Mouse (Mus musculus): ENCODE results near the gene Gatad2a. TPM values are rescaled to one million over a fixed set of nuclear protein-coding genes. Genes with fewer than 3 reads are reported as not detected.

Gene Gatad2a
- polyA plus RNA-seq, 1 experiment from 2014 or later = 30.5 TPM

DNA sequence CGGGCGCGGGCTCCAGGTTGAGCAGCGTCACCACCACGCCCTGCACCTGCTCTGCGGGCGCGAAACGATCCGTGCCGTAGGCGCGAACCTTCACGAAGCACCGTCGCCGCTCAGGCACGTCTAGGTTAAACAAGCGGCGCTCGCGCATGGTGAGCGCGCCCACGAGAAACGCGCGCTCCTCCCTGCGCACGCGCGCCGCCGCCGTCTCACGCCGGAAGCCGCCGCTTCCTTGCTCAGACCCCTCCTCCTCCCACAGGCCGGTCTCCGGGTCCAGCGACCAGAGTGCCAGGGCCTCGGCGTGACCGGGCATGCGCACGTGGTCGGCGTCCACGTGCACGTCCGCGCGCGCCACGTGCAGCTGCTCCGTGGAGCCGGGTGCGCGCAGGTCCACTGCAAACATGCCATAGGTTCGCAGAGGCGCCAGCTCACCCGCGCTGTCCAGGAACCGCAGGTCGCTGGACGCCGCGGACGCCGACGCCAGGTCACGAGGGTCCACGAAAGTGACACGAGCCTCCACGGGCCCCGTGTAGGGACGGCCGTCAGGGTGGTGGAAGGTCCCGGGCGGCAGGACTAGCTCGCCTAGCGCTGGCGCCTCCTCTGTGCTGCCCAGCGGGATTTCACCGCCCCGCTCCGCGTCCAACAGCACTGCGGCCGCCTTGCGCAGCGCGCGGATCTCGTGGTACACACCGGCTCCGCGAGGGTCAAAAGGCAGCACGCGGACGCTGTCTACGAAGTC is 114.0 kb downstream of the Gatad2a start:
- ATAC-seq = peak; percentile 54
- Histone ChIP-seq H3K36me3 (ENCODE audit: control insufficient read depth, insufficient read depth, low read length) (no peaks in the 10 kb centered on the region), H3K4me2 (ENCODE audit: low read length) (peak overlapping the region; percentile 52), H3K27me3 (replicated peaks; ENCODE audit: control insufficient read depth, insufficient read depth, low read length) (peaks cover 79% of the 10 kb centered on the region), H3K4me3 (ENCODE audit: low read depth, low read length) (peak overlapping the region; percentile 37), H3K27ac (ENCODE audit: low read depth, low read length) (no peak overlapping the region), H3K9me3 (replicated peaks; ENCODE audit: control insufficient read depth, low read length) (0 out of 2 replicates have a peak, but pooled peaks cover 2% of the 10 kb centered on the region), H3K9ac (ENCODE audit: low read length) (peak overlapping the region; percentile 48), H3K4me1 (ENCODE audit: control insufficient read depth, insufficient read depth, low read length) (no peaks in the 10 kb centered on the region)
- DNase-seq (ENCODE audit: low spot score) = peak; percentile 76
- WGBS = 6% methylated on average over 100 of the region's 103 CpGs

DNA sequence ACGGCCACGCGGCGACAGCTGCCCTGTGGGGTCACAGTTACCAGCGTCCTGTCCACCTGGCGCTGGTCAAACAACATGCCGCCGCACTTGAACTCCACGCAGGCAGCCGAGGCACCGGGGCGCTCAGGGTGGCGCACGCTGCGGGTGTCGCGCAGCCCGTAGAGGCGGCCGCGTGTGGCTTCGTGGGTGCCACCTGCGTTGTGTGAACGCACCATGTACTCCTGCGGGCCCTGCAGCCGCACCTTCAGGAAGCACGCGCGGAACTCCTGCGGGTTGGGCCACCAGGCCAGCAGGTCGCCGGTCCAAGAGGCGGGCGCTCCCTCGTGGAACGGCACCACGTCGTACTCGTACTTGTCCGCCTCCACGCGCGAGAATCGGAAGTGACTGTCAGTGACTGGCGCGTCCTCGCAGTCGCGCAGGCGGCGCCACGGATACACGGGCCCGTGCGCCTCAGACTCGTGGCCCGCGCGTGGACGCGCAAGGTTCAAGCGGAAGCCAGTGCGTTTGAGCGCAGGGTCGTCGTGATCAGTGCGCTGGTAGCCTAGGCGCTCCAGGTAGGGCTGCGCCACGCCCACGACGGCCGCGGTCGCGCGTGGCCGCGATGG is 114.8 kb downstream of the Gatad2a start:
- ATAC-seq (peak; percentile 22), DNase-seq (ENCODE audit: low spot score) (no peak)
- Histone ChIP-seq H3K9ac (ENCODE audit: low read length) (peak overlapping the region; percentile 48), H3K27me3 (replicated peaks; ENCODE audit: control insufficient read depth, insufficient read depth, low read length) (peaks cover 71% of the 10 kb centered on the region), H3K36me3 (ENCODE audit: control insufficient read depth, insufficient read depth, low read length) (no peaks in the 10 kb centered on the region), H3K9me3 (replicated peaks; ENCODE audit: control insufficient read depth, low read length) (0 out of 2 replicates have a peak, but pooled peaks cover 2% of the 10 kb centered on the region), H3K4me1 (ENCODE audit: control insufficient read depth, insufficient read depth, low read length) (no peaks in the 10 kb centered on the region), H3K27ac (ENCODE audit: low read depth, low read length) (no peak overlapping the region), H3K4me3 (ENCODE audit: low read depth, low read length) (peak overlapping the region; percentile 37), H3K4me2 (ENCODE audit: low read length) (peak overlapping the region; percentile 52)
- 21% methylated on average over 74 of the region's 79 CpGs for WGBS

DNA sequence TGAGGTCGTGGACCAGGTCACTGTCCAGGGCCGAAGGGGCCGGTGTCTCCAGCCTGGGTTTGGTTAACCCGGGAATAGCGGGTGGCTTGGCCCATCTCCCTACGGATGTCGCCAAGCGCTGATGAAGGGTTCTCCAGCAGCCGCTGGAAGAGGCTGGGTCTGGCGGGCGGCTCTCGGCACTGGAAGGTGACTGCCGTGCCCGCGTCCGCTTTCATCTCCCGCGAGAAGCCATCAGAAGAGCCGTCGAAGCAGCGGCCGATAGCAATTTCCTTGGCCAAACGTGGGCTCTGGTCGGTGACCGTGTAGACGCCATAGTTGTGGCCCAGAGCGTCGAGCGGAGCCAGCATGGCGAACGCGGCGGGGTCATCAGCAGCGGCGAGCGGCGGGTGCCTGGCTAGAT is 115.3 kb downstream of the Gatad2a start:
- no peak overlapping the region for H3K9ac ChIP-seq (ENCODE audit: low read length)

DNA sequence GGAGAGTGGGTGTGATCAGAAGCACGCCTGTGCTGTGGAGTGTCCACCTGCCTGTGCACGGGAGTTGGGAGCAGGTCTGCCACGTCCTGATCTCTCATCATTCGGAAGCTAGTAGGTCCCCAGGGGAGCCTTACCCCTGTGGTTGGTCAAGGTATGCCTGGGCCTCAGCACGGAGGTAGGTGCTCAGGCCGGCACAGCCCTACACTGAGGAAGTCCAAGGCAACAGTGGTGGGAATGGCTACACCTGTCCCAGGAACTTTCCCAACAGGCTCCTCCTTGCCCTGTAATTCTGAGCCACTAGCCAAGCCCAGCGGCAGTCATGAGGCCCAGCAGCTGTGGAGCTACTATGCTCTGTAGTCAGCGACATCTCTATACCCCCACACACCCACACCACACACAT is 116.5 kb downstream of the Gatad2a start:
- Histone ChIP-seq H3K4me2 (ENCODE audit: low read length) (no peak overlapping the region), H3K36me3 (ENCODE audit: control insufficient read depth, insufficient read depth, low read length) (no peaks in the 10 kb centered on the region), H3K9ac (ENCODE audit: low read length) (no peak overlapping the region), H3K27me3 (replicated peaks; ENCODE audit: control insufficient read depth, insufficient read depth, low read length) (peaks cover 54% of the 10 kb centered on the region), H3K9me3 (replicated peaks; ENCODE audit: control insufficient read depth, low read length) (0 out of 2 replicates have a peak, but pooled peaks cover 2% of the 10 kb centered on the region), H3K27ac (ENCODE audit: low read depth, low read length) (no peak overlapping the region), H3K4me1 (ENCODE audit: control insufficient read depth, insufficient read depth, low read length) (no peaks in the 10 kb centered on the region), H3K4me3 (ENCODE audit: low read depth, low read length) (no peak overlapping the region)
- ATAC-seq = no peak
- no peak for DNase-seq (ENCODE audit: low spot score)
- 62% methylated on average over 8 of the region's 8 CpGs for WGBS

More for the DNA sequence above, 115.3 kb downstream of the Gatad2a start:
- no peaks in the 10 kb centered on the region for H3K36me3 ChIP-seq (ENCODE audit: control insufficient read depth, insufficient read depth, low read length)
- no peak for ATAC-seq
- peak overlapping the region; percentile 37 for H3K4me3 ChIP-seq (ENCODE audit: low read depth, low read length)
- DNase-seq (ENCODE audit: low spot score) = no peak
- H3K27ac ChIP-seq (ENCODE audit: low read depth, low read length) = no peak overlapping the region
- WGBS = 13% methylated on average over 37 of the region's 37 CpGs
- 0 out of 2 replicates have a peak, but pooled peaks cover 2% of the 10 kb centered on the region for H3K9me3 ChIP-seq (replicated peaks; ENCODE audit: control insufficient read depth, low read length)
- peak overlapping the region; percentile 52 for H3K4me2 ChIP-seq (ENCODE audit: low read length)
- no peaks in the 10 kb centered on the region for H3K4me1 ChIP-seq (ENCODE audit: control insufficient read depth, insufficient read depth, low read length)
- peaks cover 66% of the 10 kb centered on the region for H3K27me3 ChIP-seq (replicated peaks; ENCODE audit: control insufficient read depth, insufficient read depth, low read length)

DNA sequence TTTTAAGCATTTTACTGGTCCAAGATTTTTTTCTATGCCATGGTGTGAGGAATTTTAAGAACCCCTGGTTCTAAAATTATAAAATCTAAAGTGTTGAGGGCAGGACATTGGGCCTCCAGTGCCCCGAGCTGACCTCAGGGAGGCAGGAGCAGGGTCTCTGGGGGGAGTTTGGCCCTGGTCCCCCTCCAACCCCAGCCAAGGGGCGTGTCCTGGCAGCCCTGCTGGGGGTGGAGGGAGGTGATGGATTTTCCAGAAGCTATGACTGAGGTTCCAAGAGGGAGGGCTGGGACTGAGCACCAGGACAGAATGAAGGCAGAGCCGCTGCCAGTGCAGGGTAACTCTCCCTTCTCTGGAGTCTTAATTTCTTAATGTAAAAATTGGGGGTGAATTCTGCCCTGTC is 118.2 kb downstream of the Gatad2a start:
- 60% methylated on average over 3 of the region's 3 CpGs for WGBS
- Histone ChIP-seq H3K27me3 (replicated peaks; ENCODE audit: control insufficient read depth, insufficient read depth, low read length) (peaks cover 38% of the 10 kb centered on the region), H3K27ac (ENCODE audit: low read depth, low read length) (no peak overlapping the region), H3K9ac (ENCODE audit: low read length) (no peak overlapping the region), H3K9me3 (replicated peaks; ENCODE audit: control insufficient read depth, low read length) (0 out of 2 replicates have a peak, but pooled peaks cover 2% of the 10 kb centered on the region), H3K4me2 (ENCODE audit: low read length) (no peak overlapping the region), H3K4me3 (ENCODE audit: low read depth, low read length) (no peak overlapping the region), H3K36me3 (ENCODE audit: control insufficient read depth, insufficient read depth, low read length) (peaks cover 5% of the 10 kb centered on the region; the same call in 1 of the 2 replicates), H3K4me1 (ENCODE audit: control insufficient read depth, insufficient read depth, low read length) (no peaks in the 10 kb centered on the region)
- ATAC-seq (no peak), DNase-seq (ENCODE audit: low spot score) (no peak)

DNA sequence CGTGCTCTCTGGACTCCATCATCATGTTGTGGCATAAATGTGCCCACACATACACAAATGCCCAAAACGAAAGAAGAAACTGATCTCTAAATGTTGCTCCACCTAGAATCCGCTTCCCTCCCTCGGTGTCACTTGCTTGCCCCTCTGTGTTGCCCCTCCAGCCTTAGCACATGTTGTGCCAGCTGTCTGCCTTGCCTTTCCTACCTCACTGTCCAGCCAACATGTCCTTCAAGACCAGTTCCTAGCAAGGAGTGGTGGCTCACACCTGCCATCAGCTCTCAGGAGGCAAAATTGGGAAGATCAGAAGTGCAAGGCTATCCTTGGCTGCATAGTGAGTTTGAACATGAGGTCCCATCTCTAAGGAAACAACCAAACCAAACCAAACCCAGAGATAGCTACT is 118.8 kb downstream of the Gatad2a start:
- Histone ChIP-seq H3K27ac (ENCODE audit: low read depth, low read length) (no peak overlapping the region), H3K4me2 (ENCODE audit: low read length) (no peak overlapping the region), H3K9ac (ENCODE audit: low read length) (no peak overlapping the region), H3K27me3 (replicated peaks; ENCODE audit: control insufficient read depth, insufficient read depth, low read length) (peaks cover 32% of the 10 kb centered on the region), H3K4me3 (ENCODE audit: low read depth, low read length) (no peak overlapping the region), H3K9me3 (replicated peaks; ENCODE audit: control insufficient read depth, low read length) (0 out of 2 replicates have a peak, but pooled peaks cover 2% of the 10 kb centered on the region), H3K36me3 (ENCODE audit: control insufficient read depth, insufficient read depth, low read length) (peaks cover 9% of the 10 kb centered on the region; the same call in 1 of the 2 replicates), H3K4me1 (ENCODE audit: control insufficient read depth, insufficient read depth, low read length) (no peaks in the 10 kb centered on the region)
- ATAC-seq = no peak
- 86% methylated on average over 4 of the region's 4 CpGs for WGBS
- no peak for DNase-seq (ENCODE audit: low spot score)

DNA sequence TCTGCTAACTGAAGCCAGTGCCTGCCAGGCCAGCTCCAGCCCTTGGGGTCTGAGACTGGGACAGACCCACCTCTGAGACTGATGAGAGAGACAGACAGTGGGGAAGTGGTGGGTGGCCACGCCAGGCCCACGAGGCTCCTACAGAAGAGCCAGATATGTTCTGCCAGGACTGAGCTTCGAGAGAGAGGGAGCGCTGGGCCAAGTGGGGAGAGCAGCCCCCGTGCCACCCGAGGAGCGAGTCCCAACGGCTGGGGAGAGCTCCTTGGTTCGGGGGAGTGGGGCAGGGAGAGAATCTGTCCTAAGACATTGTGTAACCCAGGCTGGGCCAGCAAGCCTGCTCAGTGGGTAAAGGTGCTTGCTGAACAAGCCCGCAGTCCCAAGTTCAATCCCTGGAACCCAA is 119.2 kb downstream of the Gatad2a start:
- Histone ChIP-seq H3K4me2 (ENCODE audit: low read length) (no peak overlapping the region), H3K27ac (ENCODE audit: low read depth, low read length) (no peak overlapping the region), H3K9ac (ENCODE audit: low read length) (no peak overlapping the region), H3K9me3 (replicated peaks; ENCODE audit: control insufficient read depth, low read length) (0 out of 2 replicates have a peak, but pooled peaks cover 2% of the 10 kb centered on the region), H3K27me3 (replicated peaks; ENCODE audit: control insufficient read depth, insufficient read depth, low read length) (peaks cover 27% of the 10 kb centered on the region), H3K4me1 (ENCODE audit: control insufficient read depth, insufficient read depth, low read length) (no peaks in the 10 kb centered on the region), H3K4me3 (ENCODE audit: low read depth, low read length) (no peak overlapping the region), H3K36me3 (ENCODE audit: control insufficient read depth, insufficient read depth, low read length) (peaks cover 12% of the 10 kb centered on the region; the same call in 1 of the 2 replicates)
- no peak for ATAC-seq
- no peak for DNase-seq (ENCODE audit: low spot score)
- 83% methylated on average over 10 of the region's 10 CpGs for WGBS

DNA sequence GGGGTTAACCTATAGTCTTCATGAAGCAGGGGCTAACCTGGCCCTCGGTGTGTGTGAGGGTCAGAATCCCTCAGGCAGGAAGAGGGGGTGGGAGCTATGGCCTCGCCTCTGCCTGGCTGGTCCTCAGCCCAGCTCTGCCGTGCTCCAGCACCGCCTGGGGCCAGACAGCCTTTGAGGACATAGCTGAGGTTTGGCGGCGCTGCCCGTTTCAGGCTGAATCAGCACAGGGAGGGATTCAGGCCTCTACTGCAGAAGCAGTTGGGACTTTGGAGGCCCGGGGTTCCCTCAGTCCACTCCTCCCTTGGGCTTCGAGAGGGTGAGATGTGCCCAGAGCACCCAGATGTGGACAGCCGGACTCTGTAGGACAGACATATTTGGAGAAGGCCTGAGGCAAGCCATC is 120.1 kb downstream of the Gatad2a start:
- Histone ChIP-seq H3K4me1 (ENCODE audit: control insufficient read depth, insufficient read depth, low read length) (no peaks in the 10 kb centered on the region), H3K36me3 (ENCODE audit: control insufficient read depth, insufficient read depth, low read length) (peaks cover 12% of the 10 kb centered on the region; the same call in 1 of the 2 replicates), H3K4me2 (ENCODE audit: low read length) (no peak overlapping the region), H3K9me3 (replicated peaks; ENCODE audit: control insufficient read depth, low read length) (no peaks in the 10 kb centered on the region), H3K4me3 (ENCODE audit: low read depth, low read length) (no peak overlapping the region), H3K27me3 (replicated peaks; ENCODE audit: control insufficient read depth, insufficient read depth, low read length) (peaks cover 19% of the 10 kb centered on the region), H3K27ac (ENCODE audit: low read depth, low read length) (no peak overlapping the region), H3K9ac (ENCODE audit: low read length) (no peak overlapping the region)
- ATAC-seq (no peak), DNase-seq (ENCODE audit: low spot score) (no peak)
- 50% methylated on average over 10 of the region's 10 CpGs for WGBS

DNA sequence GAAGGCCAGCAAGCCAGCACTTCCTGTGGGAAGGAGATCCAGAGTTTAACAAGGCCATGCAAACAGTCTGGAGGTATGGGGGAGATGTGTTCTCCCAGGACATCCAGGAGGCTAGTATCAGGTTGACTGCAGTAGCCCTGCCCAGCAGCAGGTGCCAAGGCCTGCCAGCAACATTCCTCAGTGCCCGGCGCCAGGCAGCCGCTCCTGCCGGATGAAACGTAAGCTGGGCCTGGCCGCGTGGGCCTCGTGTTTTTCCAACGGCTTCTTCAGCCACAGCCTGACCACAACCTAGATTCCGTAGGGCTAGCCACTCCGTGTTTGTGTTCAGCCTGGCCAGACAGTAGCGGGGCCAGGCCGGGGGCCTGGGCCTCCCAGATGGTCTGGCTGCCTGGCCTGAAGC is 121.5 kb downstream of the Gatad2a start:
- 85% methylated on average over 13 of the region's 13 CpGs for WGBS
- no peaks in the 10 kb centered on the region for H3K9me3 ChIP-seq (replicated peaks; ENCODE audit: control insufficient read depth, low read length)

More for the DNA sequence above, 121.5 kb downstream of the Gatad2a start:
- no peak overlapping the region for H3K4me3 ChIP-seq (ENCODE audit: low read depth, low read length)
- no peak overlapping the region for H3K9ac ChIP-seq (ENCODE audit: low read length)
- peaks cover 20% of the 10 kb centered on the region; the same call in 1 of the 2 replicates for H3K36me3 ChIP-seq (ENCODE audit: control insufficient read depth, insufficient read depth, low read length)
- no peak overlapping the region for H3K4me2 ChIP-seq (ENCODE audit: low read length)
- DNase-seq (ENCODE audit: low spot score) (no peak), ATAC-seq (no peak)
- H3K27ac ChIP-seq (ENCODE audit: low read depth, low read length) = no peak overlapping the region
- no peaks in the 10 kb centered on the region for H3K4me1 ChIP-seq (ENCODE audit: control insufficient read depth, insufficient read depth, low read length)
- H3K27me3 ChIP-seq (replicated peaks; ENCODE audit: control insufficient read depth, insufficient read depth, low read length) = peaks cover 4% of the 10 kb centered on the region

Measured in forebrain, embryonic 14.5 days (tissue).